Mouse (Mus musculus): ENCODE measurements at regions not wholly inside any gene's neighbourhood (a gene's known extent, or its start where the extent isn't known, plus 50 kb on each side); places are given as distances from the start of the nearest gene placed in this dataset.

- TF ChIP-seq CTCF (IDR thresholded peaks at IDR 0.05; ENCODE audit: low read depth, low read length) (no peak), POLR2A (IDR thresholded peaks at IDR 0.05; ENCODE audit: borderline replicate concordance, low read depth, low read length) (no peak)
- Histone ChIP-seq H3K4me1 (ENCODE audit: control insufficient read depth, insufficient read depth, low read length) (no peaks in the 10 kb centered on the region), H3K27ac (ENCODE audit: insufficient read depth, low read depth, low read length) (no peak overlapping the region), H3K4me3 (ENCODE audit: insufficient read depth, low read length) (no peak overlapping the region)
These were observed 179.4 kb downstream of the 3100002H09Rik start for GRCm38 (mm10) chr4:124431193-124431592.

- H3K27ac ChIP-seq (ENCODE audit: insufficient read depth, low read depth, low read length) = no peak overlapping the region
- H3K4me1 ChIP-seq (ENCODE audit: control insufficient read depth, insufficient read depth, low read length) = no peaks in the 10 kb centered on the region
- no peak overlapping the region for H3K4me3 ChIP-seq (ENCODE audit: insufficient read depth, low read length)
- TF ChIP-seq CTCF (IDR thresholded peaks at IDR 0.05; ENCODE audit: low read depth, low read length) = no peak
- no peak for TF ChIP-seq POLR2A (IDR thresholded peaks at IDR 0.05; ENCODE audit: borderline replicate concordance, low read depth, low read length)
These were observed 181.8 kb downstream of the 3100002H09Rik start for GRCm38 (mm10) chr4:124428844-124429243.

GRCm38 (mm10) chr4:124422406-124422805 is 188.2 kb downstream of the 3100002H09Rik start:
- TF ChIP-seq POLR2A (IDR thresholded peaks at IDR 0.05; ENCODE audit: borderline replicate concordance, low read depth, low read length) = no peak
- TF ChIP-seq CTCF (IDR thresholded peaks at IDR 0.05; ENCODE audit: low read depth, low read length) = no peak
- no peaks in the 10 kb centered on the region for H3K4me1 ChIP-seq (ENCODE audit: control insufficient read depth, insufficient read depth, low read length)
- H3K4me3 ChIP-seq (ENCODE audit: insufficient read depth, low read length) = no peak overlapping the region
- no peak overlapping the region for H3K27ac ChIP-seq (ENCODE audit: insufficient read depth, low read depth, low read length)

GRCm38 (mm10) chr4:124418431-124418830 is 192.2 kb downstream of the 3100002H09Rik start:
- no peak overlapping the region for H3K4me3 ChIP-seq (ENCODE audit: insufficient read depth, low read length)
- no peaks in the 10 kb centered on the region for H3K4me1 ChIP-seq (ENCODE audit: control insufficient read depth, insufficient read depth, low read length)
- no peak overlapping the region for H3K27ac ChIP-seq (ENCODE audit: insufficient read depth, low read depth, low read length)
- no peak for TF ChIP-seq POLR2A (IDR thresholded peaks at IDR 0.05; ENCODE audit: borderline replicate concordance, low read depth, low read length)
- no peak for TF ChIP-seq CTCF (IDR thresholded peaks at IDR 0.05; ENCODE audit: low read depth, low read length)

- H3K4me3 ChIP-seq (ENCODE audit: insufficient read depth, low read length) = no peak overlapping the region
- TF ChIP-seq CTCF (IDR thresholded peaks at IDR 0.05; ENCODE audit: low read depth, low read length) = no peak
- TF ChIP-seq POLR2A (IDR thresholded peaks at IDR 0.05; ENCODE audit: borderline replicate concordance, low read depth, low read length) = no peak
- no peaks in the 10 kb centered on the region for H3K4me1 ChIP-seq (ENCODE audit: control insufficient read depth, insufficient read depth, low read length)
- no peak overlapping the region for H3K27ac ChIP-seq (ENCODE audit: insufficient read depth, low read depth, low read length)
These were observed 193.4 kb downstream of the 3100002H09Rik start for GRCm38 (mm10) chr4:124417176-124417575.

GRCm38 (mm10) chr4:124416266-124416665 is 194.3 kb downstream of the 3100002H09Rik start:
- TF ChIP-seq POLR2A (IDR thresholded peaks at IDR 0.05; ENCODE audit: borderline replicate concordance, low read depth, low read length) = no peak
- TF ChIP-seq CTCF (IDR thresholded peaks at IDR 0.05; ENCODE audit: low read depth, low read length) = no peak
- no peak overlapping the region for H3K27ac ChIP-seq (ENCODE audit: insufficient read depth, low read depth, low read length)
- no peak overlapping the region for H3K4me3 ChIP-seq (ENCODE audit: insufficient read depth, low read length)

GRCm38 (mm10) chr4:124414386-124414785 is 196.2 kb downstream of the 3100002H09Rik start:
- Histone ChIP-seq H3K4me3 (ENCODE audit: insufficient read depth, low read length) (no peak overlapping the region), H3K27ac (ENCODE audit: insufficient read depth, low read depth, low read length) (no peak overlapping the region), H3K4me1 (ENCODE audit: control insufficient read depth, insufficient read depth, low read length) (no peaks in the 10 kb centered on the region)
- TF ChIP-seq CTCF (IDR thresholded peaks at IDR 0.05; ENCODE audit: low read depth, low read length) = no peak
- TF ChIP-seq POLR2A (IDR thresholded peaks at IDR 0.05; ENCODE audit: borderline replicate concordance, low read depth, low read length) = no peak

More at GRCm38 (mm10) chr4:124416266-124416665, 194.3 kb downstream of the 3100002H09Rik start:
- no peaks in the 10 kb centered on the region for H3K4me1 ChIP-seq (ENCODE audit: control insufficient read depth, insufficient read depth, low read length)

- Histone ChIP-seq H3K27ac (ENCODE audit: insufficient read depth, low read depth, low read length) (no peak overlapping the region), H3K4me3 (ENCODE audit: insufficient read depth, low read length) (no peak overlapping the region), H3K4me1 (ENCODE audit: control insufficient read depth, insufficient read depth, low read length) (no peaks in the 10 kb centered on the region)
- TF ChIP-seq POLR2A (IDR thresholded peaks at IDR 0.05; ENCODE audit: borderline replicate concordance, low read depth, low read length) = no peak
- TF ChIP-seq CTCF (IDR thresholded peaks at IDR 0.05; ENCODE audit: low read depth, low read length) = no peak
These were observed 201.3 kb downstream of the 3100002H09Rik start for GRCm38 (mm10) chr4:124409279-124409678.

- TF ChIP-seq CTCF (IDR thresholded peaks at IDR 0.05; ENCODE audit: low read depth, low read length) (no peak), POLR2A (IDR thresholded peaks at IDR 0.05; ENCODE audit: borderline replicate concordance, low read depth, low read length) (no peak)
- no peaks in the 10 kb centered on the region for H3K4me1 ChIP-seq (ENCODE audit: control insufficient read depth, insufficient read depth, low read length)
- no peak overlapping the region for H3K4me3 ChIP-seq (ENCODE audit: insufficient read depth, low read length)
- no peak overlapping the region for H3K27ac ChIP-seq (ENCODE audit: insufficient read depth, low read depth, low read length)
These were observed 208.5 kb downstream of the 3100002H09Rik start for GRCm38 (mm10) chr4:124402075-124402474.

GRCm38 (mm10) chr4:124400741-124401140 is 209.9 kb downstream of the 3100002H09Rik start:
- Histone ChIP-seq H3K4me1 (ENCODE audit: control insufficient read depth, insufficient read depth, low read length) (no peaks in the 10 kb centered on the region), H3K27ac (ENCODE audit: insufficient read depth, low read depth, low read length) (no peak overlapping the region), H3K4me3 (ENCODE audit: insufficient read depth, low read length) (no peak overlapping the region)
- TF ChIP-seq POLR2A (IDR thresholded peaks at IDR 0.05; ENCODE audit: borderline replicate concordance, low read depth, low read length) (no peak), CTCF (IDR thresholded peaks at IDR 0.05; ENCODE audit: low read depth, low read length) (no peak)
